Mouse (Mus musculus): ENCODE results near the gene Il3ra.

DNA sequence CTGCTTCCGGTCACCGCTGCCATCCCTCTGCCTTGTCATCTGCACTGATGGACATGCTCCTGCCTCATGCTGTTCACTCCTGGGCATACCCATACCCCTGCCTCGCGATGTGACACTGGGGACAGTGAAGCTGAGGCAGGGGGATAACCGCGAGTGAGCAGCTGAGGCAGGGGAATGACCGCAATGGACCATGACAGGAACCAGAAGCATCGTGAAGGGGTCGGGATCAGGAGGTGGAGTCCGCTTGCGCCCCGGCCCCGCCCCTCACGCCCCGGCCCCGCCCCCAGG lies 682 bp downstream of the Il3ra start:
- TF ChIP-seq CTCF (IDR thresholded peaks at IDR 0.05; ENCODE audit: control insufficient read depth, insufficient read depth, low read length) = no peak
- no peak for TF ChIP-seq POLR2A (IDR thresholded peaks at IDR 0.05; ENCODE audit: borderline replicate concordance, control insufficient read depth, low read depth, low read length)
